Mouse (Mus musculus): ENCODE results near the gene Slc25a10. TPM values are rescaled to one million over a fixed set of nuclear protein-coding genes. Genes with fewer than 3 reads are reported as not detected.
A peak's percentile ranks its signal among the peaks of the same experiment; 100 is the strongest.

Gene Slc25a10
- polyA plus RNA-seq, 1 experiment, result 5.5 TPM

- Histone ChIP-seq H3K4me3 (replicated peaks) (peak overlapping the region; percentile 17), H3K27me3 (ENCODE audit: control insufficient read depth) (no peaks in the 10 kb centered on the region), H3K9me3 (ENCODE audit: control insufficient read depth, low read length) (no peaks in the 10 kb centered on the region), H3K4me1 (ENCODE audit: control insufficient read depth) (peaks cover 64% of the 10 kb centered on the region), H3K36me3 (ENCODE audit: control insufficient read depth) (peaks cover 28% of the 10 kb centered on the region)
- TF ChIP-seq TAL1 (IDR thresholded peaks at IDR 0.05; ENCODE audit: low read length) (0 out of 3 replicates have a peak, but pooled peaks have one; percentile 12), GATA1 (IDR thresholded peaks at IDR 0.05; ENCODE audit: low read length) (0 out of 2 replicates have a peak, but pooled peaks have one; percentile 28)
Measured at GRCm38 (mm10) chr11:120455413-120455812, 36.2 kb upstream of the Slc25a10 start.

GRCm38 (mm10) chr11:120457370-120457769 is 34.3 kb upstream of the Slc25a10 start:
- H3K4me1 ChIP-seq (ENCODE audit: control insufficient read depth), result peaks cover 63% of the 10 kb centered on the region
- H3K9me3 ChIP-seq (ENCODE audit: control insufficient read depth, low read length), result no peaks in the 10 kb centered on the region
- peak overlapping the region; percentile 76 for H3K4me3 ChIP-seq (replicated peaks)
- peaks cover 47% of the 10 kb centered on the region for H3K36me3 ChIP-seq (ENCODE audit: control insufficient read depth)
- TF ChIP-seq GATA1 (IDR thresholded peaks at IDR 0.05; ENCODE audit: low read length) (no peak), TAL1 (IDR thresholded peaks at IDR 0.05; ENCODE audit: low read length) (no peak)
- H3K27me3 ChIP-seq (ENCODE audit: control insufficient read depth), result no peaks in the 10 kb centered on the region

DNA sequence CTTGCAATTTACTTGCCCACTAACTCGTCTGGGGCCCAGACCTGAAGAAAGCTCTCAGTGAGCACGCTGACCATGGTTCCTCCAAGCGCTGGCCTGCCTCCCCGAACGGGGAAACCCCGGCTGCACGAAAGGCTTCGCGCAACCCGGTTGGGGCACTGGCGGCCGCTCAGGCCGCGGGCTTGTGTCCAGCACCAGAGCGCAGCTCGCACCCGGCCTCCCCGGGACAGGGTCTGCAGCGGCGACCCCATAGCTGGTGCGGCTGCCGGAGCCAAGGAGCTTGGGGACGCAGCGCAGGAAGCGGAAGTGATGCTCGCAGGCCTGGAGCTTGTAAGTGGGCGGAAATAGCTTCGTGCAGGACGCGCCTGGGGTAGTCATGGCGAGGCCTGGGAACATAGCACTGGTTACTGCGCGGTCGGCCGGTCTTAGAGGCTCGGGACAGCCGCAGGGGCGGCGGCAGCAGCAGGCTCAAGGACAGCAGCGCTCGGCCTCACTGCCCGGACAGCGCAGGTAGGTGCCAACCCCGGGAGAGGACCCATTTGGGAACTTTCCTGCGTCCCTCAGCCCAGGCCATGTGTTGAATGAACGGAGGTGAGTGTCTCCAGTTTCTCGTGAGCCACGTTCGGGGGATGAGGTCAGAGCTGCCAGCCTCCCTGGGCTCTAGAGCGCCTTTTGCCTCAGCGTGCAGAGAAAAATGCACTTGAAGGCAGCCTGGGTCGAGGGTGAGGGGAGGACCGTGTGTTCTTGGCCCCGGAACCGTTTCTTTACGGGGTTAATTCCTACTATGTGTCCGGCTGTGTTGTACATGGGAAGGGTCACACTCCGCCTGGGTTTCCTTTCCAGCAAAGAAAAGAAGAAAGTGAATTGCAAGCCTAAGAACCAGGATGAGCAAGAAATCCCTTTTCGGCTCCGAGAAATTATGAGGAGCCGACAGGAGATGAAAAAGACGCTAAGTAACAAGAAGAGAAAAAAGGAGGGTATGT is 33.6 kb upstream of the Slc25a10 start, which contains the start of the genes Oxld1 and Ccdc137:
TSS of gene Oxld1 (minus strand) at position 297 of the 980 bp plus-strand sequence.
TSS of gene Ccdc137 (plus strand) at position 344 of the 980 bp plus-strand sequence.
- no peaks in the 10 kb centered on the region for H3K9me3 ChIP-seq (ENCODE audit: control insufficient read depth, low read length)
- H3K27me3 ChIP-seq (ENCODE audit: control insufficient read depth), result no peaks in the 10 kb centered on the region
- H3K4me3 ChIP-seq (replicated peaks), result peak within 1 kb of the TSS; percentile 76
- H3K4me1 ChIP-seq (ENCODE audit: control insufficient read depth), result peaks cover 63% of the 10 kb centered on the region
- TF ChIP-seq GATA1 (IDR thresholded peaks at IDR 0.05; ENCODE audit: low read length), result no peak
- no peak for TF ChIP-seq TAL1 (IDR thresholded peaks at IDR 0.05; ENCODE audit: low read length)
- H3K36me3 ChIP-seq (ENCODE audit: control insufficient read depth), result peaks cover 53% of the 10 kb centered on the region

- no peaks in the 10 kb centered on the region for H3K9me3 ChIP-seq (ENCODE audit: control insufficient read depth, low read length)
- no peak for TF ChIP-seq GATA1 (IDR thresholded peaks at IDR 0.05; ENCODE audit: low read length)
- TF ChIP-seq TAL1 (IDR thresholded peaks at IDR 0.05; ENCODE audit: low read length), result no peak
Measured at GRCm38 (mm10) chr11:120458847-120459597, 32.6 kb upstream of the Slc25a10 start.

GRCm38 (mm10) chr11:120463536-120463935 is 28.1 kb upstream of the Slc25a10 start:
- peaks cover 65% of the 10 kb centered on the region for H3K36me3 ChIP-seq (ENCODE audit: control insufficient read depth)
- H3K9me3 ChIP-seq (ENCODE audit: control insufficient read depth, low read length), result no peaks in the 10 kb centered on the region
- no peaks in the 10 kb centered on the region for H3K27me3 ChIP-seq (ENCODE audit: control insufficient read depth)
- TF ChIP-seq GATA1 (IDR thresholded peaks at IDR 0.05; ENCODE audit: low read length) (no peak), TAL1 (IDR thresholded peaks at IDR 0.05; ENCODE audit: low read length) (no peak)
- no peak overlapping the region for H3K4me3 ChIP-seq (replicated peaks)
- H3K4me1 ChIP-seq (ENCODE audit: control insufficient read depth), result peaks cover 45% of the 10 kb centered on the region

More at GRCm38 (mm10) chr11:120458847-120459597, 32.6 kb upstream of the Slc25a10 start:
- no peaks in the 10 kb centered on the region for H3K27me3 ChIP-seq (ENCODE audit: control insufficient read depth)
- H3K36me3 ChIP-seq (ENCODE audit: control insufficient read depth), result peaks cover 63% of the 10 kb centered on the region
- H3K4me1 ChIP-seq (ENCODE audit: control insufficient read depth), result peaks cover 61% of the 10 kb centered on the region
- peak overlapping the region; percentile 76 for H3K4me3 ChIP-seq (replicated peaks)

GRCm38 (mm10) chr11:120464365-120464764 is 27.3 kb upstream of the Slc25a10 start:
- TF ChIP-seq GATA1 (IDR thresholded peaks at IDR 0.05; ENCODE audit: low read length), result no peak
- TF ChIP-seq TAL1 (IDR thresholded peaks at IDR 0.05; ENCODE audit: low read length), result no peak
- Histone ChIP-seq H3K36me3 (ENCODE audit: control insufficient read depth) (peaks cover 69% of the 10 kb centered on the region), H3K4me1 (ENCODE audit: control insufficient read depth) (peaks cover 43% of the 10 kb centered on the region)

DNA sequence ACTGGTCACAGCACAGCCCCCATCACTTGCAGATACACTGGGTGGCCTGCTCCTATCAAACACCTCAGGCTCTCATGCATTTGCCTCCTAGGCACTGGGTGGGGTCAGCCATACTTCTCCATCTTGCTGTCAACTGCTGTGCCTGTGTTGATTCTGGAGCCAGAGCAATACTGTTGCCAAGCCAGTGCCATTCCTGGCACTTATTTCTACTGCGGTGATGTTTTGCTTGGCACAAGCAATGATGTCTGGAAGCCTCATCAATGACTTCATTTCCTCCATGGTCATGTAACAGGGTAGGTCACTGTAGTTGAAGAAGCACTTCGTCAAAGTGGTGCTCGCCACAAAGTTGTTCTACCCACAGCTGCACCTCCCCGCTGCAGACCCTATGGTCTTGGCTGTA is 26.1 kb upstream of the Slc25a10 start:
- no peak overlapping the region for H3K4me3 ChIP-seq (replicated peaks)
- peaks cover 38% of the 10 kb centered on the region for H3K4me1 ChIP-seq (ENCODE audit: control insufficient read depth)
- no peaks in the 10 kb centered on the region for H3K9me3 ChIP-seq (ENCODE audit: control insufficient read depth, low read length)
- peaks cover 72% of the 10 kb centered on the region for H3K36me3 ChIP-seq (ENCODE audit: control insufficient read depth)
- H3K27me3 ChIP-seq (ENCODE audit: control insufficient read depth), result no peaks in the 10 kb centered on the region
- TF ChIP-seq GATA1 (IDR thresholded peaks at IDR 0.05; ENCODE audit: low read length) (no peak), TAL1 (IDR thresholded peaks at IDR 0.05; ENCODE audit: low read length) (no peak)

More at GRCm38 (mm10) chr11:120464365-120464764, 27.3 kb upstream of the Slc25a10 start:
- Histone ChIP-seq H3K27me3 (ENCODE audit: control insufficient read depth) (no peaks in the 10 kb centered on the region), H3K9me3 (ENCODE audit: control insufficient read depth, low read length) (no peaks in the 10 kb centered on the region), H3K4me3 (replicated peaks) (no peak overlapping the region)

GRCm38 (mm10) chr11:120467051-120467735 is 24.4 kb upstream of the Slc25a10 start, which contains the start of gene Arl16:
TSS of gene Arl16 (minus strand) at chr11:120467607.
- Histone ChIP-seq H3K27me3 (ENCODE audit: control insufficient read depth) (no peaks in the 10 kb centered on the region), H3K9me3 (ENCODE audit: control insufficient read depth, low read length) (no peaks in the 10 kb centered on the region), H3K4me1 (ENCODE audit: control insufficient read depth) (peaks cover 38% of the 10 kb centered on the region), H3K4me3 (replicated peaks) (peak within 1 kb of the TSS; percentile 84), H3K36me3 (ENCODE audit: control insufficient read depth) (peaks cover 72% of the 10 kb centered on the region)
- TF ChIP-seq GATA1 (IDR thresholded peaks at IDR 0.05; ENCODE audit: low read length) (no peak), TAL1 (IDR thresholded peaks at IDR 0.05; ENCODE audit: low read length) (no peak)

Data from erythroblast, embryonic 14.5 days (primary cell).